Mouse (Mus musculus) frontal cortex, adult (tissue): ENCODE measurements around the gene Chmp3.
A peak's percentile ranks its signal among the peaks of the same experiment; 100 is the strongest.

ENCODE experiments used
- ATAC-seq: cut with Nextera tagmentation; 2 replicates; pipeline ENCODE4 v1.9.2; 2017; ENCODE audit warnings: mild to moderate bottlenecking, moderate library complexity, mixed read lengths; ENCODE audit not compliant: low TSS enrichment

Chmp3 gene

DNA sequence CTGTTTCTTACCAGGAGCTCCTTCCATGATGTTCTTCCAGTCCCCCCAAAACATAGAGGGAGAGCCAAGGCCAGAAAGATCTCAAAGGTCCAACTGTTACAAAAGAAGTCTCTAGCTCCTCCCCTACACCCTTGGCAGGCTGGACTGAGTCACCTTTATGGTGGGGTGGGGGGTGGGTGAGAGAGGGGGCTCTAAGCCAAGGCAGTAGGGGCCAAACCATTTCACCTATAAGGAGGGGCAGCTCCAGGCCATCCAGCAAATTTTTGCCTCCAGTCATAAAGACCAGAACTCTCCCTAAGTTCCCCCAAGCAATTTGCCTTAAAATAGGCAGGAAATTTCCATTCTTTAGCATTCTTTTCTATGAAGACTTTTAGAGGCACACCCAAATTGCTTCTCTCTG is 65.4 kb downstream of the Chmp3 start:
- ATAC-seq: no peak

DNA sequence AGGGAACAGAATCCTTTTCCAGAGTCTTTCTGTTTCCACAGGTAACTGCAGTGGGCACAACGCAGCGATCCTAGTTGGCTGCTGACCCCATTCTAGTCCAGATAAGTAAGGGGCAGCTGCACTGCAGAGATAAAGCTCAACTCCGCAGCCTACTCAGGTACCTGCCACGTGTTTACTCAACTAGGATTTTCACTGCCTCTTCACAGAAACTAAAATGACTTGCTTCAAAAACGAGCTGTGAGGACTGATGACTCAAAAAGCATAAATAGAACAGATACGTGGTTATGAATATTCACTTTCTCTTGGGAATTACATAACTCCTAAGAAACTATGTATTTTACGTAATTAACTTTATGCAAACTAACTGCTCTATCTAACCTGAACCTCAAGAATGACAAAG is 66.4 kb downstream of the Chmp3 start:
- ATAC-seq: peak; percentile 94

DNA sequence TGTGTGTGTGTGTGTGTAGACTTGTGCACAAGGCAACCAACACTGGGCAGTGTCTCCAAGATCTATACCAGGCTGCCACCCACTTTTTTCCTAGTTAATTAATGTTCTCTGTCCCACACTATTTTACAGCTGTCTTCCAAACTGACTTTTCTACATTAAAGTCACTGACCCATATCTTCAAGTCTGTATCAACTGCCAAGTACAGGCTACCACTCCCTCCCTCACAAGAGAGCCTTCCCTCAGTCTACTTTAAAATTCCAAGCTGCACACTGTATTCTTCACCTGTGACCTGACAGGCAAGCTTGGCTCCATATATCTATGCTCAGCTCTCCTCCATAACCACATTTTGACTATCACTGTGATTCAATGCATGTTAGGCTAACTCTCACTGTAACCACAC is 69.6 kb downstream of the Chmp3 start:
- no peak for ATAC-seq

DNA sequence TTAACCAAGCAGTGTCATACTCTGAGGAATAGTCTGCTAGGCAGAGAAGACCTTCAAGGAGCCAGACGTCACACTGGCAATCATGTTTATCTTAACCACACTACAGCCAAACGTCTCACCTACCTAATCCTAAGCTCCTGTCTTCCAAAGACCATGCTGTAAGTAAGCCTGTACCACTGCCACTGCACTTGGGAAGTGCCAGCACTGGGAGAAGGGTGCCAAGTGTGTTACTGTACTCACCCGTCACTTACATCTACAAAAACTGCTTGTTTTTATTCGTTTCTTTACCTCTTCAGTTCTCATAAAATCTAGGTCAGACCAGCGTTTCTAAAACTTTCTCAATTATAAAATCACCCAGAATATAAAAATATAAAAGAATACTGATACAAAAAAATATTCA is 73.4 kb downstream of the Chmp3 start:
- ATAC-seq: peak; percentile 56; the same call in 1 of the 2 replicates

DNA sequence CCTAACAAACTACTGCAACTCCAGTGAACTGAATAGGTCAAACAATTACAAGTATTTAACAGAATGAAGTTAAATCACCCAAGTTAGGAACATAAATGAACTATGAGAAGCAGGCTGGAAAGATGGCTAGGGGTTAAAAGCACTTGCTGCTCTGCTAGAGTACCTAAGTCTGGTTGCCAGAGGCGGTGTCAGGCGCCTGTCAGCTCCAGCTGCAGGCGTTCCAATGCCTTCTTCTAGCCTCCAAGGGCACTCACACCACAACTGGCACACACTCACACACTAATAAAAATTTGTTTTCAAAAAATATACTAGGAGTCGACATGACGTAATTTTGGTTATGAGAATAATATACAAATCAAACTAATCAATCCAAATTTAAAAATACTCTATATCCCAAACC is 78.0 kb downstream of the Chmp3 start:
- ATAC-seq: no peak

DNA sequence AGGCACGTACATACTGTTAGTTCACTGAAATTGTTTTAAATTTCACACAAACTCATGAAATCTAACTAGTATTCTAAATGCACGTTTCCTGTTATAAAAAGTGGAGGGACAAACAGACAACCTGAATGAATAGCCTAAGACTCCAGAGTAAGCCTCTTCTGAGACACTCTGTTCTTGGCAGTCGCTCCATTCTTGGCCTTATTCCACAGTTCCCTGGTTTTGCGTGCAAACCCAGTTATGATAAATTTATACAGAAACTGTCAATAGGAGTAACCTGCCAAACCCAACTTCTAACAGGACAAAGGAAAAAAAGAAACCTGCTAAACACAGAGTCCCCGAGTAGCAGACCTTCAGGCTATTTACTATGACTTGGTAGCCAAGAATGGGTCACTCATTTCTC is 78.4 kb downstream of the Chmp3 start:
- peak; percentile 32; the same call in 1 of the 2 replicates for ATAC-seq

DNA sequence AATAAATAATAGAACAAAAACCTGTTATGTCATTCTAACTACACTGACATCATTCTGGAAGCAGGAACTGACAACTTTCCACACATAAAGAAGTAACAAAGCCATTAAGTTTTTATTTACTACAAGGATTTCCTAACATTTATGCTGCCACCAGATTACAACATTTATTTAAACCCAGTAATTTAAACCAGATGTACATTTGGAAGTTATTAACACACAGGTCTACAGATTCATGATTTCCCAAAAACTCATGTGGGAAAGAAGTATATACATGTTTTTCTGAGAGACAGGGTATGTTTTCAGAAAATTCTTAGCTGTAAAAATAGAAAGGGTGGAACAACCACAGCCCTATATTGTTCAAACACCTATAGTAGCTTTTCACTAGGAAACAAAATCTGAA is 81.1 kb downstream of the Chmp3 start:
- no peak for ATAC-seq

DNA sequence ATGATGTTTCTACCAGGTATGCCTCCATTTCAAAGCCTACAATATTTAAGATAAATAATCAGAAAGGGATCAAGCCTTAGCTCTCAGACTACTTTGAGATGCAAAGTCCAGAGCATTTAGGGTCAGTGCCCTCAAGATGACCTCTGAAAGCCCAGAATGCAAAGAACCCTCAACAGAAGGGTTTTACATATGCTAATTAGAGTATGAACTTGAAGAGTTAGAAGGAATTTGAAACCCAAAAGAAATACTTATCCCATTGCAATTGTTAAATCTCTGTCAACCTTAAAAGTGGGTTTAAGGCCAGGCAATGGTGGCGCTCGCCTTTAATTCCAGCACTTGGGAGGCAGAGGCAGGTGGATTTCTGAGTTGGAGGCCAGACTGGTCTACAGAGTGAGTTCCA is 82.4 kb downstream of the Chmp3 start:
- no peak for ATAC-seq

DNA sequence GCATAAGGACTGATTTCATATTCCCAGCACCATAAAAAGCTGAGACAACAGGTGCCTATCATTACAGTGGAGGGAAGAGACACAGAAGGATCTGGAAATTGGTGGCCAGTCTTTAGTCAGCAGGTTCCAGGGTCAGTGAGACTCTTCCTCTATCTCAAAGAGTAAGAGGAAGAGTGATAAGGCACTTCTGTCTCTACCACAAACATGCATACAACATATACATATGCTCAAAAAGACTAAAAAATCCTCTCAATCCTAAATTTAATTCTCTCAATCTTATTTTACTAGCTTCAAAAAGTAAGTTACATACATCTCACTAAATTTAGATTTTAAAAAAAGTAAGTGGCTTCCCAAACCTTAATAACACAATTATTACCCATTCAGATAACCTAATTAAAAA is 83.7 kb downstream of the Chmp3 start:
- ATAC-seq: no peak

DNA sequence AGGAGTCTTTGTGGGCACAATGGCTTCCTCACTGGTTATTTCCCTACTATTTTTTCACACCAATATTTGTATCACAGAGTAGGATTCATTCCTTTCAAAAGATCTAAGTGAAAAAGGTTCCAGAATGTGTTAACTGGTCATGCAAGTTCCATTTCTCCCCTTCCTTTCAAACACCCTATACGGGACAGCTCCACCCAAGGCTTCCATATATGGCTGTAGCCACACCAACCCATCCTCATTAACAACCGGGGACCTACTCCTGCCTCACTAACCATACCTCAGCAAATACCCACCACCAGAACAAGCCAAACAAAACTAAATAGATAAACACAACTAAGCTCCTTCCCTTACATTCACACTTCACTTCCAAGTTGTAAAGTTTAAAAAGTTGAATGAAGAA is 87.6 kb downstream of the Chmp3 start:
- no peak for ATAC-seq

DNA sequence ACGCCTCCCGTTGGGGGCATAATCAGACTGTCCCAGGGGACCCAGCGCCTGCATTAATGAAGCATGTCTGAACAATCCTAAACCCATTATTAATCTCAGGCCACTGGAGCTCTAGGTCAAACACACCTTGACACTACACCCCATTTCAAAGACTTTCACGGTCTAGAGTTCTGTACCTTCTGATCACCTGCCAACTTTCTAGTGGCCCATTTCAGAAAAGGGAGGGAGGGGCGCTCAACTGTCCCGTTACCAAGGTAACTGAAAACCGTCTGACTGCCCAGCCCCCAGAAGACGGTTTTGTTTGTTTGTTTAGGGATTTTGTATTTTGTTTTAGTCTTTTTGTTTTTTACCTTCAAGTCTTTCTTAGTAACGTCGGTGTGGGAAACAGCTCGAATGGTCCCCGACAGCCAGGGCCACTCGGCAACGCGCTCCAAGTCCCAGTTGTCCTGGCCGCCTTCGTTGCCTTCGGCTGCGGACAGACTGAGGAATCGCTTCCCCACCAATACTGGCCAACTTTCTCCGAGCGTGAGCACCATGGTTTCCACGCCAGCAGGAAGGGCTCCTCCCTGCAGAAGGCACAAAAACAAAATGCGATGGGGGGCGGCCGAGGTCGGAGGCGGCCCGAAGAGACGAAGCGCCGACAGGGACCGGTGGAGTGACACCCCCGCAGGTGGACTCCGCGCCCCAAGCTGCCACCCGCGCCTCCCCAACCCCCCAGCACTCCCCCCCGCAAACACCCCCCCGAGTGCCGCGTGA is 88.3 kb downstream of the Chmp3 start:
- ATAC-seq: peak; percentile 12; the same call in 1 of the 2 replicates
